Mouse (Mus musculus) skeletal muscle tissue, adult 2 months (tissue): ENCODE data around the gene Lrpap1.
A peak's percentile ranks its signal among the peaks of the same experiment; 100 is the strongest.

Experiments
- DNase-seq: peaks from one replicate; pipeline ENCODE4 v3.0.0-alpha.2; 2012; ENCODE audit warnings: low read depth, low spot score

The Lrpap1 gene

GRCm38 (mm10) chr5:35120024-35120423 is 14.5 kb upstream of the Lrpap1 start:
- DNase-seq: no peak

GRCm38 (mm10) chr5:35118418-35118817 is 12.9 kb upstream of the Lrpap1 start:
- no peak for DNase-seq

- DNase-seq: no peak
These were observed 12.1 kb upstream of the Lrpap1 start for GRCm38 (mm10) chr5:35117633-35118032.

GRCm38 (mm10) chr5:35116002-35116401 is 10.4 kb upstream of the Lrpap1 start:
- DNase-seq: no peak

- DNase-seq: no peak
These were observed 6.9 kb upstream of the Lrpap1 start for GRCm38 (mm10) chr5:35112444-35112843.

- peak; percentile 34 for DNase-seq
These were observed 344 bp upstream of the Lrpap1 start for GRCm38 (mm10) chr5:35105922-35106298.

GRCm38 (mm10) chr5:35104183-35104959 is 1.2 kb downstream of the Lrpap1 start:
- no peak for DNase-seq

GRCm38 (mm10) chr5:35103528-35103927 is 2.0 kb downstream of the Lrpap1 start:
- no peak for DNase-seq

GRCm38 (mm10) chr5:35103086-35103485 is 2.5 kb downstream of the Lrpap1 start:
- no peak for DNase-seq

GRCm38 (mm10) chr5:35091636-35092035 is 13.9 kb downstream of the Lrpap1 start:
- no peak for DNase-seq

- no peak for DNase-seq
These were observed 16.0 kb downstream of the Lrpap1 start for GRCm38 (mm10) chr5:35089614-35089963.

GRCm38 (mm10) chr5:35088785-35089613 is 16.6 kb downstream of the Lrpap1 start:
- peak; percentile 77 for DNase-seq

- DNase-seq: peak; percentile 53
These were observed 20.7 kb downstream of the Lrpap1 start for GRCm38 (mm10) chr5:35084913-35085312.

GRCm38 (mm10) chr5:35079101-35079500 is 26.5 kb downstream of the Lrpap1 start:
- DNase-seq: no peak

GRCm38 (mm10) chr5:35076369-35076768 is 29.2 kb downstream of the Lrpap1 start:
- DNase-seq: no peak

GRCm38 (mm10) chr5:35073992-35074391 is 31.6 kb downstream of the Lrpap1 start:
- DNase-seq: peak; percentile 82

- DNase-seq: peak; percentile 39
These were observed 32.3 kb downstream of the Lrpap1 start for GRCm38 (mm10) chr5:35073235-35073634.

- DNase-seq: no peak
These were observed 33.7 kb downstream of the Lrpap1 start for GRCm38 (mm10) chr5:35071855-35072254.

GRCm38 (mm10) chr5:35070953-35071352 is 34.6 kb downstream of the Lrpap1 start:
- no peak for DNase-seq

GRCm38 (mm10) chr5:35070314-35070713 is 35.3 kb downstream of the Lrpap1 start:
- no peak for DNase-seq

- no peak for DNase-seq
These were observed 35.7 kb downstream of the Lrpap1 start for GRCm38 (mm10) chr5:35069841-35070240.

GRCm38 (mm10) chr5:35060098-35060497 is 45.5 kb downstream of the Lrpap1 start:
- peak; percentile 60 for DNase-seq

- DNase-seq: no peak
These were observed 47.4 kb downstream of the Lrpap1 start for GRCm38 (mm10) chr5:35058216-35058615.
